Mouse (Mus musculus): ENCODE results near the gene Ccnd3. TPM values are rescaled to one million over a fixed set of nuclear protein-coding genes. Genes with fewer than 3 reads are reported as not detected.

The Ccnd3 gene
- polyA plus RNA-seq, 1 experiment from 2014 or later = 60.6 TPM

DNA sequence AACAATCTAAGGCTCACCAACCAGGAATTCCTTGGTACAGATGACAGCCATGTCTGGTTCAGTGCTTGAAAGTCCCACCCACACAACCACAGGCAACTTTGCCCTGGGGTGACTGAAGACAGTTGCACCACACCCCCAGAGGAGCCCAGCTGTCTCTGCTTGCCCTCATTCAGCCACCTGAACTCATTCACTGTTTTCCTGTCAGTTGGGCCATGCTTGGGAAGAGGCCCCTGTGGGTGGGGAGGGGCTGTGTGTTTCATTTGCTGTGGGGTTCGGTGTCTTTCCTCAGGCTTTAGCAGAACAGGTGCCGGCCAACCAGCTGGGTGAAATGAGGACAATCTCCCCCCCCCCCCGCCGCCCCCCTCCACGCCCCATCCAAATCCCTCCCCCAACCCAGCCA, 37.2 kb downstream of the Ccnd3 start:
- ATAC-seq (no peak), DNase-seq (ENCODE audit: low spot score) (no peak)
- Histone ChIP-seq H3K4me1 (ENCODE audit: control insufficient read depth, insufficient read depth, low read length) (no peaks in the 10 kb centered on the region), H3K9me3 (replicated peaks; ENCODE audit: control insufficient read depth, low read length) (no peaks in the 10 kb centered on the region), H3K9ac (ENCODE audit: low read length) (no peak overlapping the region), H3K36me3 (ENCODE audit: control insufficient read depth, insufficient read depth, low read length) (no peaks in the 10 kb centered on the region), H3K27me3 (replicated peaks; ENCODE audit: control insufficient read depth, insufficient read depth, low read length) (no peaks in the 10 kb centered on the region), H3K4me3 (ENCODE audit: low read depth, low read length) (no peak overlapping the region), H3K4me2 (ENCODE audit: low read length) (no peak overlapping the region), H3K27ac (ENCODE audit: low read depth, low read length) (no peak overlapping the region)
- WGBS = 75% methylated on average over 2 of the region's 5 CpGs

DNA sequence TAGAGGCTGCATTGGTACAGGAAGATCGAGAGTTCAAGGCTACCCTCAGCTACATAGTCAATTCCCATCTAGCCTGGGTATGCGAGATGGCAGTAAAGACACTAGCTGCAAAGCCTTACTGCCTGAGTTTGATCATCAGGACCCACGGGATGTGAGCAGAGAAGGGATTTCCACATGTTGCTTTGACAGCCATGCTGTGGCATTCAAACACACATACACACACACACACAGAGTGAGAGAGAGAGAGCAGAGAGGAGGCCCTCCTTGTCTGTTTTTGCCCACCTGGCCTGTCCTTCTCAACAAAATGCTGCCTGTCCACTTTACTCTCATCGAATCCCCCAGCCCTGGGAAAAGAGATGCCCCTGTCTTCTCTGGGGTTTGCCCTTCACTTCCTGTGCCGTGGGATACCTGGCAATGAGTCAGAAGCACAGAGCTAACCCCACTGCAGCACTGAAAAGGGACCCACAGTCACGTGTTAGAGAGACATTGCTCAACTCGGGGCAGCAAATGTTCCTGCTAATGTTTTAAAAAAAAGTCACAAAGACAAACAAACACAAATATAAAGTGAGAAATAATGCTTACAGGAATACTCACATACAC, 38.3 kb downstream of the Ccnd3 start:
- Histone ChIP-seq H3K27me3 (replicated peaks; ENCODE audit: control insufficient read depth, insufficient read depth, low read length) (no peaks in the 10 kb centered on the region), H3K27ac (ENCODE audit: low read depth, low read length) (no peak overlapping the region), H3K9ac (ENCODE audit: low read length) (no peak overlapping the region), H3K4me2 (ENCODE audit: low read length) (no peak overlapping the region), H3K36me3 (ENCODE audit: control insufficient read depth, insufficient read depth, low read length) (no peaks in the 10 kb centered on the region), H3K9me3 (replicated peaks; ENCODE audit: control insufficient read depth, low read length) (no peaks in the 10 kb centered on the region), H3K4me1 (ENCODE audit: control insufficient read depth, insufficient read depth, low read length) (no peaks in the 10 kb centered on the region), H3K4me3 (ENCODE audit: low read depth, low read length) (no peak overlapping the region)
- DNase-seq (ENCODE audit: low spot score) (no peak), ATAC-seq (no peak)
- 82% methylated on average over 7 of the region's 7 CpGs for WGBS

DNA sequence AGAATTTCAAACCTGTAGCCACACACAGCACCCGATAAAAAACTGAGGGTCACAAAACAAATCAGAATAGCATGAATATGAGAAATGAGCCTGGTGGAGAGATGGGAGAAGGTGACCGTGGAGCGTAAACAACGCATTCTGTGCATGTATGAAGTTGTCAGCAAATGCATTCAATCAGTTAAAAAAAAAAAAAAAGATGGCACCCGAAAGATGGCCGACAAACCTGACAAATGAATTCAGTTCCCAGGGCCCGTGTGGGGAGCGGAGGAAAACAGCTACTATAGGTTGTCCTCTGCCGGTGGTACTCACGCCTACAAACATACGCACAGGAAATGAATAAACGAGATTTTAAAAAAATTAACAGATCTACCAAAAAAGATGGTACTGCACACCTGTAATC, 40.3 kb downstream of the Ccnd3 start:
- Histone ChIP-seq H3K36me3 (ENCODE audit: control insufficient read depth, insufficient read depth, low read length) (no peaks in the 10 kb centered on the region), H3K4me2 (ENCODE audit: low read length) (no peak overlapping the region), H3K9ac (ENCODE audit: low read length) (no peak overlapping the region), H3K27ac (ENCODE audit: low read depth, low read length) (no peak overlapping the region), H3K4me3 (ENCODE audit: low read depth, low read length) (no peak overlapping the region), H3K4me1 (ENCODE audit: control insufficient read depth, insufficient read depth, low read length) (no peaks in the 10 kb centered on the region), H3K9me3 (replicated peaks; ENCODE audit: control insufficient read depth, low read length) (no peaks in the 10 kb centered on the region), H3K27me3 (replicated peaks; ENCODE audit: control insufficient read depth, insufficient read depth, low read length) (no peaks in the 10 kb centered on the region)
- DNase-seq (ENCODE audit: low spot score) (no peak), ATAC-seq (no peak)
- WGBS = 93% methylated on average over 12 of the region's 12 CpGs

DNA sequence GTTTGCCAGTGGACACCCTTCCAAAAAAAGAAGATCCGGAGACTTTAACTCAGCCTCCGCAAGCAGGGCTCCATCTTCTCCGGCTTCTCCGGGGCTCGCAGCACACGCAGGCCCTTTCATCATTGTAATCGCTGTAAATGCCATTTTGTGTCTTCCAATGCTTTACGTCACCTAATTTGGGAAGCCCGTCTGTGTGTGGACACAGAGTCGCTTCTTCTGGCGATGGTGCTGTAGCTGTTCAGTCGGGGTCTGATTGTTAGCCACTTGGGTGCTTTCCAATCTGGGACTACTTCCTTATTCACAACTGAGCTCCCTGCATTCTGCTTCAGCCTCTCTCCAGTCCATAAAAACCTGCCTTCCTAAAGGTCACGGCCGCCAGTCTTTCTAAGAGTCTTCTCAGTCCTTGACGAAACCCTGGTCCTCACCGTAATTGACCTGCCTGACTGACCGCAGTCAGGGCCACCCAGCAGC, 41.0 kb downstream of the Ccnd3 start:
- Histone ChIP-seq H3K36me3 (ENCODE audit: control insufficient read depth, insufficient read depth, low read length) (no peaks in the 10 kb centered on the region), H3K27ac (ENCODE audit: low read depth, low read length) (no peak overlapping the region), H3K4me2 (ENCODE audit: low read length) (no peak overlapping the region), H3K9me3 (replicated peaks; ENCODE audit: control insufficient read depth, low read length) (no peaks in the 10 kb centered on the region), H3K4me1 (ENCODE audit: control insufficient read depth, insufficient read depth, low read length) (no peaks in the 10 kb centered on the region), H3K4me3 (ENCODE audit: low read depth, low read length) (no peak overlapping the region), H3K27me3 (replicated peaks; ENCODE audit: control insufficient read depth, insufficient read depth, low read length) (no peaks in the 10 kb centered on the region), H3K9ac (ENCODE audit: low read length) (no peak overlapping the region)
- 70% methylated on average over 17 of the region's 17 CpGs for WGBS
- ATAC-seq (no peak), DNase-seq (ENCODE audit: low spot score) (peak; percentile 29)

DNA sequence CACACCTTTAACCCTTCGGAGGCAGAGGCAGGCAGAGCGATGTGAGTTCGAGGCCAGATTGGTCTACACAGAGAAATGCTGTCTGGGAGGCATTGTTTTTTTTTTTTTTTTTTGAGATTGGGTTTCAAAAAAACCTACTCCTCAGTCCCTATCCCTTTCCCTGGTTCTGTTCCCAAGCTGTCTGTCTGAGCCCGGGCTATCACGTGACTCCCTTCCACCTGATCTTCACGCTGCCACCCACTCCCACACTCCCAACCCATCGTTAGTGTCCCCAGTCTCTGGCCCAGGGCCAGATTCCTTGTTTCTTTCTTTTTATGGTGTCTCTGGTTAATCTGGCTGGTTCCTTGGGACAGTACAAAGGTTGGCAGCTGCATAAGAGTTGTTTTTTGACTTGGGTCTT, 46.2 kb downstream of the Ccnd3 start:
- Histone ChIP-seq H3K4me1 (ENCODE audit: control insufficient read depth, insufficient read depth, low read length) (no peaks in the 10 kb centered on the region), H3K9ac (ENCODE audit: low read length) (no peak overlapping the region), H3K27ac (ENCODE audit: low read depth, low read length) (no peak overlapping the region), H3K4me2 (ENCODE audit: low read length) (no peak overlapping the region), H3K27me3 (replicated peaks; ENCODE audit: control insufficient read depth, insufficient read depth, low read length) (no peaks in the 10 kb centered on the region), H3K36me3 (ENCODE audit: control insufficient read depth, insufficient read depth, low read length) (no peaks in the 10 kb centered on the region), H3K4me3 (ENCODE audit: low read depth, low read length) (no peak overlapping the region), H3K9me3 (replicated peaks; ENCODE audit: control insufficient read depth, low read length) (no peaks in the 10 kb centered on the region)
- DNase-seq (ENCODE audit: low spot score) = no peak
- 56% methylated on average over 7 of the region's 7 CpGs for WGBS
- no peak for ATAC-seq

DNA sequence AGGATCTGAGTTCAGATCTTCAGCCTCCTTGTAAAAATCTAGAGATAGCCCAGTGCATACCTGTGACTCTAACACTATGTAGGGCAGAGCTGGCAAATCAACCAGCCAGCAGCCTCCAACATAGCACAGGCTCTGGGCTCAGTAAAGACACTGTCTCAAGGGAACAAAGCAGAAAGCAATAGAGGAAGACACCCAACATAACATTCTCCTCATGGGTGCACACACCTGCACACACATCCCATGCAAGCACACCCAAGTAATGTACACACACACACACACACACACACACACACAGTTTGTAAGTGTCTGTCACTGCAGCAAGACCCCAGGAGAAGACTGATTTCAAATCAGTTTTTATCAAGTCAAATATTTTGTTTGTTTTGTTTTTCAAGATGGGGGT, 48.1 kb downstream of the Ccnd3 start:
- ATAC-seq = no peak
- H3K27me3 ChIP-seq (replicated peaks; ENCODE audit: control insufficient read depth, insufficient read depth, low read length) = no peaks in the 10 kb centered on the region
- no peak overlapping the region for H3K4me3 ChIP-seq (ENCODE audit: low read depth, low read length)

DNA sequence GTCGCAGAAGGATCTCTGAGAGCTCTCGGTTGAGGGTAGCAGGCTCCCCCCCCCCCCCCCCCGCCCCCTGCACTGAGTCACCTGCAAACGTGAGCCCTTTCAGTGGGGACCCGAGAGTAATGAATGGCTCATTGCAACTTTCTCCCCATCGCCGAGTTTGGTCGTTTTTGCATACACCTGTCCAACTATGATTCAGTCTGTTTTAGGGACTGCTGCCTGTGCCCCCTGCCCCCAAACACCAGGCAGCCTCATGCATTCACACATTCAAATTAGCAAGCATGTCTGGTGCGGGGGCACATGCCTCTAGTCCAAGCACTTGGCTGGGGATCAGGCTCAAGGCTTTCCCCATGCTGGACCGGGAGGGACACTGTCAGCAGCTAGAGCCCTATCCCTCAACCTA, 49.8 kb downstream of the Ccnd3 start:
- no peaks in the 10 kb centered on the region for H3K27me3 ChIP-seq (replicated peaks; ENCODE audit: control insufficient read depth, insufficient read depth, low read length)
- H3K27ac ChIP-seq (ENCODE audit: low read depth, low read length) = no peak overlapping the region
- no peaks in the 10 kb centered on the region for H3K36me3 ChIP-seq (ENCODE audit: control insufficient read depth, insufficient read depth, low read length)
- H3K4me1 ChIP-seq (ENCODE audit: control insufficient read depth, insufficient read depth, low read length) = no peaks in the 10 kb centered on the region
- no peak overlapping the region for H3K4me2 ChIP-seq (ENCODE audit: low read length)
- WGBS = 63% methylated on average over 10 of the region's 10 CpGs
- DNase-seq (ENCODE audit: low spot score) (no peak), ATAC-seq (no peak)
- H3K4me3 ChIP-seq (ENCODE audit: low read depth, low read length) = no peak overlapping the region
- no peaks in the 10 kb centered on the region for H3K9me3 ChIP-seq (replicated peaks; ENCODE audit: control insufficient read depth, low read length)
- no peak overlapping the region for H3K9ac ChIP-seq (ENCODE audit: low read length)

More for the DNA sequence above, 48.1 kb downstream of the Ccnd3 start:
- H3K36me3 ChIP-seq (ENCODE audit: control insufficient read depth, insufficient read depth, low read length) = no peaks in the 10 kb centered on the region
- no peaks in the 10 kb centered on the region for H3K4me1 ChIP-seq (ENCODE audit: control insufficient read depth, insufficient read depth, low read length)
- no peak overlapping the region for H3K9ac ChIP-seq (ENCODE audit: low read length)
- no peaks in the 10 kb centered on the region for H3K9me3 ChIP-seq (replicated peaks; ENCODE audit: control insufficient read depth, low read length)
- DNase-seq (ENCODE audit: low spot score) = no peak
- H3K27ac ChIP-seq (ENCODE audit: low read depth, low read length) = no peak overlapping the region
- no peak overlapping the region for H3K4me2 ChIP-seq (ENCODE audit: low read length)

DNA sequence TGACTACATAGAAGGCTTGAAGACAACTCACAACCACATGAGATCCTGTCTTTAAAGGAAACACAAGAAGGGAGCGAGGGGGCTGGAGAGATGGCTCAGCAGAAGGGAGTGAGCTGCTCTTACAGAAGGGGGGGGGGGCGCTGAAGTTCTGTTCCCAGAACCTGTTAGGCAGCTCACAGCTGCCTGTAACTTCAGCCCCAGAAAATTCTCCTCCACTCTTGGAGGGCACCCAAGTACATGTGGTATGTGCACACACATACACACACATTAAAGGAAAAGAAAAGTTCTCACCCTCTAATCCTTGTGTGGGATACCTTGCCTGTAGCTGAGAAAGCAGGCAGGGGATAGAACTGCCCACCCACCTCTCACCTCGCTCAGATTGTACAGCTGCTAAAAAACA, 52.3 kb downstream of the Ccnd3 start:
- ATAC-seq = no peak
- Histone ChIP-seq H3K27ac (ENCODE audit: low read depth, low read length) (no peak overlapping the region), H3K27me3 (replicated peaks; ENCODE audit: control insufficient read depth, insufficient read depth, low read length) (no peaks in the 10 kb centered on the region), H3K4me2 (ENCODE audit: low read length) (no peak overlapping the region), H3K4me3 (ENCODE audit: low read depth, low read length) (no peak overlapping the region), H3K4me1 (ENCODE audit: control insufficient read depth, insufficient read depth, low read length) (no peaks in the 10 kb centered on the region), H3K36me3 (ENCODE audit: control insufficient read depth, insufficient read depth, low read length) (no peaks in the 10 kb centered on the region), H3K9ac (ENCODE audit: low read length) (no peak overlapping the region), H3K9me3 (replicated peaks; ENCODE audit: control insufficient read depth, low read length) (no peaks in the 10 kb centered on the region)
- DNase-seq (ENCODE audit: low spot score) = no peak
- 64% methylated on average over 2 of the region's 3 CpGs for WGBS

DNA sequence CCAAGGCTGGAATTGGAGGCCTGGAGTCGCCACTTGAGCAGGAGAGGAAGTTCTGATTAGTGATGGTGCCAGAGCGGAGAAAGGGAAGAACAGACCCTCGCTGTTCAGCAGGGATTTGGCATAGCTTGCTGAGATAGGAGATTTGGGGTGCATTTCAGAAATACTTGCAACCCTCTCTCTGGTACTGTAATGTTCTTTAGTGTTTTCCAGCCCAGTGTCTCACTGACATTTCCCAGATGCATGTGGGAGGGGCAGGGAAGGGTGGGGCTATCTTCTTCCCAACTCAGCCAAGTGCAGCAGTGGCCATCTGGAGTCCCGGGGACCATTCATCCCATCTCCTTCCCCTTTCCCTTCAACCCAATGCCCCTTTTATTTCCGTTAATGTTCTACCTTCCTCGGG, 54.9 kb downstream of the Ccnd3 start:
- Histone ChIP-seq H3K27ac (ENCODE audit: low read depth, low read length) (no peak overlapping the region), H3K9me3 (replicated peaks; ENCODE audit: control insufficient read depth, low read length) (no peaks in the 10 kb centered on the region), H3K36me3 (ENCODE audit: control insufficient read depth, insufficient read depth, low read length) (no peaks in the 10 kb centered on the region), H3K4me2 (ENCODE audit: low read length) (no peak overlapping the region), H3K9ac (ENCODE audit: low read length) (no peak overlapping the region), H3K4me3 (ENCODE audit: low read depth, low read length) (no peak overlapping the region), H3K4me1 (ENCODE audit: control insufficient read depth, insufficient read depth, low read length) (no peaks in the 10 kb centered on the region), H3K27me3 (replicated peaks; ENCODE audit: control insufficient read depth, insufficient read depth, low read length) (no peaks in the 10 kb centered on the region)
- DNase-seq (ENCODE audit: low spot score) (no peak), ATAC-seq (no peak)
- 75% methylated on average over 6 of the region's 6 CpGs for WGBS
